Mouse (Mus musculus) spleen, postnatal 10 days (tissue): ENCODE measurements around the gene Dnm1.
A peak's percentile ranks its signal among the peaks of the same experiment; 100 is the strongest.
"Not testable (repeated sequence)": the region's sequence is repeated elsewhere in the genome, so short reads cannot be mapped to it uniquely, and the experiment has no call there.

Experiments used
- DNase-seq, 2 experiments: peaks; one replicate each; pipeline ENCODE4 v3.0.0; 2021 to 2022; ENCODE audit warnings: low spot score in 2 of 2

The Dnm1 gene

DNA sequence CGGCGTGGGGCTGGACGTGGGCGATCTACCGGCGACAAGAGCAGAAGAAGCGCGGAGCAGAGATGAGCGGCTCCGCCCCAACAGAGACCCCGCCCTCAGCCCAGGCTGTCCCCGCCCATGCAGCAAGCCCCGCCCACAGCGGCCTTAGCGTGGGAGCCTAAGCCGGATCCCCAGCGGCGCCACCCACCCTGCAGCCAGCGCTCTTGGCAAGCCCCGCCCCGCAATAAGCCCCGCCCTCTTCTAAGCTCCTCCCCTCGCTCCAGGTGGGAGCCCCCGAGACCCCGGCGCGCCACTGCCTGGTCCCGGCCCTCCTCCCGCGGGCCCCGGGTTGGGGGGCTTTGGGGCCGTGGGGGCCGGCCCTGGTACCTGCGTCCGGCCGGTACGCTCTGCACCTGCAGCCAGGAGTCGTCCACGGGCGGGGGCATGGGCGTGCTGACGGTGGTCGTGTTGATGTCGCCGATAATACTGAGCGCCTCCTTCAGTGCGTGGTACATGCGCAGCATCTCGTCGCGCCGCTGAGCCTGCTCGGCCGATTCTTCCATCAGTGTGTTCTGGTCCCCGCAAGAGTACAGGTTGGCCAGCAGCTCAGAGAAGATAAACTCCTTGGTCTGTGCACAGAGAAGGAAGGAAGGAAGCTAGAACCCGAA is 40.7 kb downstream of the Dnm1 start:
- peak; percentile 62 to 91 for DNase-seq

DNA sequence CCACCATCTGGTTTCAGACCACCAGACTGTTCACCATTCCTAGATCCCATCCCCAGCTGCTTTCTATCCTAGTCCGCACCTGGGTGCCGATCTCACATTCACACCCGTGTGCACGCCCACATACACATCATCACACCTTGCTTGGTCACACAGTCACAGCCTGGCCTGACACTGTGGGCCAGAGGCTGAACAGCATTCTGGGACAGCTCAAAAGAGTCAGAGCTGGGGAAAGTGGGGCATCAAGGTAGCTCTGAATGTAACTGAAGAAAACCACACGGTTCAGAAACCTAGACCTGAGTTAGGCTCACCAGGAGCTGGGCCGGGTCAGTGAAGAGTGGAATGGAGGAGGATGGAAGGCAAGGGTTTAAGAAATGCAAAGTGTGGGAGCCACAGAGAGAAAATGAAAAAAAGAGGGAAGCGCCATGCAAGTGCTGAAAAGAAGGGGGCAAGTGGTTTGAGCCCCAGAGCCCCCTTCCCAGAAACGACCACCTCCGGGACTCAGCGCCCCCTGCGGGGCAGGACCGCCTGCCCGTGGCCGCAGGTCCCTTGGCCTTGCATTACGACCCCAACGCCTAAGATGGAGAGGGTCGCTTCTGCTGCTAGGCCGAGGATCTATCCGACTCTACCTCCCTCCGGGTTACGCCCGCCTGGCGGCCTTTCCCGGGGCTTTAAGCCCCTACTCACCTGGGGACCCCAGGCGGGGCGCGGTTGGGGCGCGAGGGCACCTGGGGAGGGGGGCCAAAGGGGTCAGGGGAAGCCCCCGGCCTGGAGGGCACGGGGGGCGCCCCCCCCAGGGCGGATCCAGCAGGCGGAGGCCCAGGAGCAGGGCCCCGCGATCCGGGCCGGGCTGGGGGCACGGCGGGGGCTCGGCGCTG is 41.5 kb downstream of the Dnm1 start:
- no peak for DNase-seq

DNA sequence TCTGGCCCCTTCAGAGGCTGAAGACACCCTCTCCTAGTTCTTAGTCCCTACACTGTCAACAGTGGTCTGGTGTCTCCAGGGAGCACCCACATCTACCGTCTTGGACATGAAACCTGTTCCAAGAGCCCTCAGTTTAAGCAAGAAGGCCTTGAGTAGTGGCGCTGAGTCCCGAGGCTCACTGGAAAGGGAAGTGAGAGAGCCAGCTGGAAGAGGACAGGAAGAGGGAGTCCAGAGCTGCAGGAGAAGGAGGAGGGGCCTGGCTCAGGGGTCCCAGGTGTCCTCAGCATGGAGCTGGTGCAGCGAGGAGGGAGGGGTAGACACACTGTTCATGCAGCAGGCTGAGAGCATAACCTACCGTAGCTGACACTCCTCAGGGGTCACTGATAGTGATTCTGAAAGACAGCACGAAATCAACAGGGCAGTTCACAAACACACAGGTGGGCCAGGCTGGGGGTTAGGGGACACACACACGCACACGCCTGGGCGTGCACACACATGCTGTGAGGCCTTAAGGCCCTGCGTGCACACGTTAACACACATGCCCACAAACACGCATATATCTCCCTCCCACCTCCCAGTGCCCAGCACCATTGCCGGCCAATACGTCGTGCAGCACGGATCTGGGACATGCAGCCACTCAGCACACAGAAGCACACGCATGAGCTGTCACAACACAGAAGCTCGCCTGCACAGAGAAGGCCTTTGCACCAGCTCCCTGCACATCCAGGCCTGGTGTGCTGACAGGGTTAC is 42.9 kb downstream of the Dnm1 start:
- DNase-seq = no peak

DNA sequence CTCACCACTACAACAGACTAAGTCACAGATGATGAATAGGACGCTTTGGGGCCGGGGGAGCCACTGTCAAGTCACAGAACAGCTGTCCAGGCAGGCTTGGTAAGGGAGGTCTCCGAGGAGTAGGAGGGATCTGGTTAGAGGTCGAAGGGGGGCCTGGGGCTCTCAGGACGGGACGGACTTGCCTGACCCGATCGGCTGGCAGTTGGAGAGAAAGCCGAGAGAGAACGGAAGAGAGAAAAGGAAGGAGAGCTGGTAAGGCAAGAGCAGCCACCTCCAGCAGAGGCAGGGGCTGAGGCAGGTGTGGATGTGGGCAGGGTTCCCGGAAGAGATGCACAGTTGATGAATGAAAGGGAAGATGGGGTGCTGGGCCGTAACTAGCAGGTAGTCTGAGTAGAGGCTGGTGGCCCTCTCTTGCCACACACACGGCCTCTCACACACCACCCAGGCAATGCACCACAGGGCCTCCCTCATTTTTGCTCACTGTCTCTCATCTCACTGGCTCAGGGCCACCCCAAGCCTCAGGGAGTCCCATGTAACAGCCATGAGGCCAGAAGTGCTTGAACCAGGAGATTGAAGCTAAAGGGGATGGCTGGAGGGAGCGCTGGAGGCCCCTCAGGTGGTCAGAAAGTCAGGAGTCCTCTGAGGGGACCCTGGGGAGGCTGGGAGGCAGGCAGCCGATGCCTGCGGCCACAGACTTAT is 44.1 kb downstream of the Dnm1 start:
- no peak for DNase-seq

DNA sequence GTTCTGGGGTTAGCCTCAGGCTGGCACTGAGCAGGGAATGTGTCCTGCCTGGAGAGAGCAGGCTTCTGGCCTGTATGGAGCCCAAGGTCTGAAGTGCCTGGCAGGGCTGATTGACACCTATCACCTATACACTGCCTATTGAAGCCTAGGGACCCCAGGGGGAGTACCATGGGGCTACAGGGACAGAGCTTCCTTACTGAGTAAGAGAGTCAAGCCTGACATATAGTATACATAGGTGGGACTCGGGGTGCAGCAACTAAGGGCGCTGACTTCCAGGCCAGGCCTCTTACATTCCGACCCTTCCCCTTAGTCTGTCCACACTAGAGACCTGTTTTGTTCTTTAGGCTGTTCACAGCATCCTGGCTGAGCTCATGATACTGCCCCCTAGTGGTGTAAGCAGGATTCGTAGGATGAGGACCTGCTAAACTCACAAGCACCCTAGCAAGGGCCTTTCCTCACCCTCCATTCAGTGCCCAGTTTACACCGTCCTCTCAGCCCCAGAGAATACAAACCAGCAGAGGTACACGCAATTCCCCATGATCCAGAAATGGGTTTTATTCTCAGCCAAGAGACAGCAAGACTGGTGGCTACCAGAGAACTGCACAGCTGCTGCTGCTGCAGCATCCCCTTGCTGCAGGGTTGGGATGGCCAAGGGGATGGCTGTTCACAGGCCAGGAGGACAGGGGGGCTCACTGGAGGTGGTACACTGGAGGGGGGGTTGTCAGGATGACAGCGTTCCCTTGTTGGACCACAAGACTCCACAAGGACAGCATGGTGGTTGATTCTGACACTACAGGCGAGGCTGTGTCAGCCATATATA is 45.0 kb downstream of the Dnm1 start:
- peak; percentile 38 to 64 for DNase-seq

DNA sequence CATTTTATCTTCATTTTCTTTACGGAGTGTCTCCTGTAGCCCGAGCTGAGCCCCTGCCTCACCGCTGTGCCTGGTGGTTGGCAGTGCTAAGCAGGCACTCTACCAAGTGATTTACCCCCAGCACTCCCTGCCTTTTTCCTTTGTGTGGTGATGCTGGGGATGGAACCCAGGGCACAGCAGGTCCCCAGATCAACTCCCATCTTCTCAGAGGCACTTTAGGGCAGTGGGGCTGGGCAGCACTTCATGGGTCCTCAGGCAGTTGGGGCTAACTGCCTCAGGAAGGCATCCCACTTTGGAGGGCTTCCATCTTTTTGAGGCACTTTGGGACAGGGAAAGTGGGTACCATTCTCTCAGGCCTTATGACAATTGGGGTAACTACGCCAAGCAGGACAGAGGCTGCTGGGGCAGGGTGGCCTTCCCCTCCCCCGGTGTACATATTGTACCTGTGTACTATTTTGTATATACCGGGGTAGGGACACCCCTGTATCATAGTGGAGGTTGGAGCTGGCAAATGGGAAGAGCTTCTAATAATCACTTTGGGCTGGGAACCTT is 45.8 kb downstream of the Dnm1 start:
- DNase-seq = no peak

DNA sequence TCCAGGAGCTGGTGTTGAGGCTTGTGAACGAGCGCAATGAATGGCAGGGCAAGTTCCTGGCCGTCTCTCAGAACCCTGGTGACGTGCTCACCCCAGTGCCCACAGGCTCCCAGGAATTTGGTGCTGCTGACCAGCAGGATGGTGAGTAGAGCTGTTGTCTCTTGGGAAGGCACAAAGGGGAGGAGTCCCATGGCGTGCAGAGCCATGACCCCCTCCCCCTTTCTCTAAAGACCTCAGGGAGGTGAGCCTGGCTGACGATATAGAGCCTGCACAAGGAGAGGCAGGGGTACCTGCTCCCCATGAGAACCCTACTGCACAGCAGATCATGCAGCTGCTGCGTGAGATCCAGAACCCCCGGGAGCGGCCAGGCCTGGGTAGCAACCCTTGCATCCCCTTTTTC is 47.0 kb downstream of the Dnm1 start:
- DNase-seq = no peak

DNA sequence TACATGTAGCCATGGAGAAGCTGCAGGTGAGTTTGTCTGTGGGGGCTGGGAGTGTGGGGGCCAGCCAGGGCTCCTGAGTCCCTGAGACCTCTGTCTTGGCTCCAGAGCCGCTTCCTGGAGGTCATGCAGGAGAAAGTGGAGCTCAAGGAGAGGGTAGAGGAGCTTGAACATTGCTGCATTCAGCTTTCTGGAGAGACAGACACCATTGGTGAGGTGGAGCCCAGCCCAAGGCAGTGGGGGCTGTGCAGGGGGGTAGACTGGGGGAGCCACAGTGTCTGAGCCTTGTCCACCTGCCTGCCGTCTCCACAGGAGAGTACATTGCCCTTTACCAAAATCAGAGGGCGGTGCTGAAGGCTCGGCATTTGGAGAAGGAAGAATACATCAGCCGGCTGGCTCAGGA is 47.5 kb downstream of the Dnm1 start:
- no peak for DNase-seq

DNA sequence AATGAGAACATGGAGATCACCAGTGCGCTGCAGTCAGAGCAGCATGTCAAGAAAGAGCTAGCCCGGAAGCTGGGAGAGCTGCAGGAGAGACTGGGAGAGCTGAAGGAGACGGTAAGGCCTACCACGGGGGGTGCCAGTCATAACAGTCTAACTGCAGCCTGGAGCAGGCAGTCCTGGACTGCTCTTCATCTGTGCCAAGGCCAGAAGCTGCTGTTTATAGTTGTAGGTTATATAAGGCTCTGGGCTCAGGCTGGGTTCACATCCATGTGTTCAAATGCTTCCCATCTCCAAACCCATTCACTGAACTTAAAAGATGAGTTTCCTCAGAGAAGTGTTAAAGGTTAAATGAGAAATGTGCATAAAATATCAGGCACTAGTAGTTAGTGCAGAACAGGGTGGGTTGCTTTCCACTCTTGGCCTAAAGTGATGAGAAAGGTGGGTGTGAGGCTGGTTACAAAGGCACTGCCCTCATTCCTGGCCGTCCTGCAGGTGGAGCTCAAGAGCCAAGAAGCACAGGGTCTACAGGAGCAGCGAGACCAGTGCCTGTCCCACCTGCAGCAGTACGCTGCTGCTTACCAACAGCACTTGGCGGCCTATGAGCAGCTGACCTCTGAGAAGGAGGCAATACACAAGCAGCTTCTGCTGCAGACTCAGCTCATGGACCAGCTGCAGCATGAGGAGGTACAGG is 48.8 kb downstream of the Dnm1 start:
- DNase-seq = peak in 1 of 2 experiments; percentile 76

DNA sequence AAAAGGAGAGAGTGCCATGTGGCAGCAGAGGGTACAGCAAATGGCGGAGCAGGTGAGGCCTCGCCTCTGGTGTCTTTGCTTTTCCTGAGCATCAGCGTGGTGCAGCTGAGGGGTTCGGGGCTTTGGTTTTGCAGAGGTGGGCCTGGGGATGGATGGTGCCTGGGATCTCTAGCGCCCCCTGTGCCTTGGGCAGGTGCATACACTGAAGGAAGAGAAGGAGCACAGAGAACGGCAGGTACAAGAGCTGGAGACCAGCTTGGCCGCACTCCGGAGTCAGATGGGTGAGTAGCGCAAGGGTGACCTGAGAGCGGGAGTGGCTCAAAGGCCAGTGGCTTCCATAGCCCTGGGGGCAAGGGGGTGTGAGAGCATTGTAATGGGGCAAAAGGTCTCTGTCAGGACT is 50.2 kb downstream of the Dnm1 start:
- DNase-seq = no peak

DNA sequence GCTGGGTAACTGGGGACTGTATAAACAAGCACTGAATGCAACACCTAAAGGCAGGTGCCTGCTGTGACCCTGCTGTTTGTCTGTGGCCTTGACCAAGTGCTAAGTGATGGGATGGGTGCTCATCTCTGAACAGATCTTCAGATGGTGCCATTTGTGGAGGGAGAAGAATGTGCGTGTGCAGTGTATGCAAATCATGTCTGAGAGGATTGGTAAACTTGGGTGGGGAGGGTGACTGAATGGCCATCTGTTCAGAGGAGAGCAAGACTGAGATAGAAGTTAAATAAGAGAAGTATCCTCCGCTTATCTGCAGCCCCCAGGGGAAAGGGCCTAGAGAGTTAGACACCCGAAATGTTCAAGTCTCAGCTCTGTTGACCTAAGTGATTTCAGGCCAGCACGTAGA is 53.7 kb downstream of the Dnm1 start:
- no peak for DNase-seq

DNA sequence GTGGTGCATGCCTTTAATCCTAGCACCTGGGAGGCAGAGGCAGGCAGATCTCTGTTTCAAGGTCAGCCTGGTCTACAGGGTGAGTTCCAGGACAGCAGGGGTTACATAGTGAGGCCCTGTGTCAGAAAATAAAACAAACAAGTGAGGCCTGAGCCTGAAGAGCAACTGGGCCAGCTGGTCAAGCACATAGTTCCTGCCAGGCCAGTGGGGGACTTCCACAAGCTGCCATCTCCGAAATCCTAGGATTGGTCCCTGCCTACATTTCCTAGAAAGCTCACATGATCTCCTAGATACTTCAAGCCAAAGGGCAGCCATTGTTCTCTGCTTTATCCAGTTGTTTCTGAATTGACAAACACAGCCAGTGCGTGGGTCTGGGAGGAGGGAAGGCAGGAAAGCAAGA is 57.3 kb downstream of the Dnm1 start:
- DNase-seq = not testable (repeated sequence)

DNA sequence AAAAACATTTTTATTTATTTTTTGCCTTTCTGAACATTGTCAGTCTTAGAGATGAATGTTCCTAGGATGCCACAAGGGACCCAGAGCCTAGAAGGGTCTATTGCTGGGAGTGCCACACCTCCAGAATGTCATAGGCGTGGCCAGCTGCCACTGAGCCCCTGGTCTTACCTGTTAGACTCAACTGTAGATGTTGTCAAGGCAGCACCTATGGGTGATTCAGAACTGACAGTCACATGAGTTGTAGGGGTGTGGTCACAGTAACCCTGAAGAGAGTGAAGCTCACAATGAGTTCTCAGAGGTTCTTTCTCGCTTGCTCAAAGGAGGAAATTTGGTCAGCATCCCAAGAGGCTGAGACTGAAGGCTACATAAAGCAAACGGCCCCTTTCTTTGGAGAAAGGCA is 57.9 kb downstream of the Dnm1 start:
- DNase-seq = no peak

DNA sequence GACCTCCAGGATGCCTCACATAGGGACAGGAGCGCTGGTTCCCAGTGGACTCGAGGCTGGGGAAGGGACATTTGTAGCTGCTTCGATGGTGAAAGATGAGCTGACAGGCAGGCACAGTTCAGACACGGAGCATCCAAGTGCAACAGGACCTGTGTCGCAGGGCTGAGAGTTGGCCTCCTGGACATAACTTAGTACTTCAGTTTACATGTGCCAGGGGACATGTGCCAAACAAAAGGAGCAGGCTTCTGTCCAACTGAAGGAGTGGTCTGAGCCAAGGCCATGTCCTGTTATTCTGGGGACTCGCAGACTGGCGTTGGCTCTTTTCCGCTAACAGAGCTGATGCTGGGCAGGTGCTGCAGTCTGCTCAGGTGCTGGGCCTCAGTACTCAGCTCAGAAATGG is 58.8 kb downstream of the Dnm1 start:
- DNase-seq = no peak

DNA sequence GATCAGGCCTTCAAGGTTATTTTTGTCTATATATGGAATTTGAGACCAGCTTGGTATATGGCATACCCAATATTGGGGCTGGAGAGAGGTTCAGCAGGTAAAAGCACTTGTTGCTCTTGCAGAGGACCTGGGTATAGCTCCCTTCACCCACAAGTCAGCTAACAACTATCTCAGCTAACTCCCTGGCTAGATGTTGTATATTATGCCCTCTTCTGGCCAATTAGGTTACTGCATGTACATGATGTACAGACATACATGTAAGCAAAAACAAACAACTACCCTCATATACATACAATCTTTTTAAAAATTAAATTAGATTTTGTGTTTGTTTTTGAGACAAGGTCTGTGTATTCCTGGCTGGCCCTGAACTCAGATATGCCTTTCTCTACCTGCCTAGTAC is 63.6 kb downstream of the Dnm1 start:
- no peak for DNase-seq

DNA sequence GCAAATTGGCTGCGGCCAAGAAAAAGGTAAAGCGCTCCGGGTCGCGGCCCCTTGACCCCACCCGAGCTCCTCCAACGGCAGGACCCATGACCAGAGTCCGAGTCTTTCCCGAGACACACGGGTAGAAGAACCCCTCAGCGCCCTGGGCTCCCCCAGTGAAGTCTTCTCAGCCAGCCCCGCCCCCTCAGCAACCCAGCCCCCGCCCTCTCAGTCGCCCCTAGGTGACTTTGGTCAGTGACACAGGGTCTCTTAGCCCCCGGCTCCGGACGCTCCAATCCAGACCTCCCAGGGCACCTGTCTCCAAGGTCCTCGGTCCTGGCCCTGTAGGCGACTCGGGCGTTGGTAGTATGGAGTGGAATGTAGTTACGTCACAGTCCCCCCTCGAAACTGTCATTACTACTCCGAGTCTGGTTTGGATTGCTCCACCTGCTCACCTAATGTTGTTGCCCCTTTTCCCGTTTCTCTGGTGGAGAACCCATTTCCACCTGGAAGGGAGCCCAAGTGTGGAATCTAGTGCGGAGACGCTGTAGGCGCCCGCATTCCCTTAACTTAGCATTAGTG is 64.7 kb downstream of the Dnm1 start:
- DNase-seq = no peak

DNA sequence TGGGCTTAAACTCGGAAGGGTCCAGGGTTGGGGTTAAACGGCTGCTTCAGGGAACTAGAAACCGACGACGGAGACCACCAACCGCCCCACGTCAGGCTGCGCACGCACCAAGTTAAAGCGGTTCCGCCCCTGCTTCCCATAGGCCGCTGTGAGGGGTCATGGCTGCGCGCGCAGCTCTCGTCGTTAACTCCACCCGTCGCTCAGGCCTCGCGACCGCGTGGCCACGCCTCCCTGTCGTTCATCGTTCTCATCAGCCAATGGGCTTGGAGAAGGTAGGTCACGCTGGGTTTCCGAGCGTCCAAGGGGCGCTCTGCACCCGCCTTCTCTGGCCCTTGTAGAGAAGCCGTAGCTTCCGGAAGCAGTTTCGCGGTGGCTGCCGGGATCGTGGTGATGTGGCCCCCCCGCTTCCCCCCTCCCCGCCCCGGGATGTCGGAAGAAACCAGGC is 65.2 kb downstream of the Dnm1 start, which contains the start of gene Swi5:
Gene Swi5, minus strand, starts transcription at position 153 of the 445 bp plus-strand sequence.
- DNase-seq = peak; percentile 98 to 100

DNA sequence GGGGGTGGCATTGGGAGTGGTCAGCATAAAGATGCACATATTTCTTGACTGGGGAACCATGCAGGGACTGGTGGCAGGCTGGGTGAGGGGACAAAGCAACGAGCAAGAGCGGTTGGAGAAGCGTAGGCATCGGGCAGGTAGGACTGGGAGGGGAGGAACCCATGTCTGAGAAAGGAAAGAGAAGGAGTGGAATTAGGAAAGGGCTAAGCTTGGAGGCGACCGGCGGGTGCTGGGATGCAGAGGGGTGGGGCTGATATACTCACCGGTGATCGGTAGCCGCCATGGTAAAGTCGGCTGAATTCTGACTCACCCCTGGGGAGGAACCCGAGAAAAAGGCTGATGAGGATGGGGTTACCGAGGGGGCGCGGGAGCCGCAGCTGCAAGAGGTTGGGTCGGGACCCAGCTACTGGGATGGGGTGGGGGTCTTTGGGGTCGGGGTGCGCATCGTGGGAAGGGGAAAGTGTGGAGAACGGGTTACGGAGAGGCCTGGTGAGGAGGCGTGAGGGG is 65.8 kb downstream of the Dnm1 start, which contains the start of gene Golga2:
Gene Golga2, plus strand, starts transcription at position 51 of the 507 bp plus-strand sequence.
- DNase-seq = peak in 1 of 2 experiments; percentile 56

DNA sequence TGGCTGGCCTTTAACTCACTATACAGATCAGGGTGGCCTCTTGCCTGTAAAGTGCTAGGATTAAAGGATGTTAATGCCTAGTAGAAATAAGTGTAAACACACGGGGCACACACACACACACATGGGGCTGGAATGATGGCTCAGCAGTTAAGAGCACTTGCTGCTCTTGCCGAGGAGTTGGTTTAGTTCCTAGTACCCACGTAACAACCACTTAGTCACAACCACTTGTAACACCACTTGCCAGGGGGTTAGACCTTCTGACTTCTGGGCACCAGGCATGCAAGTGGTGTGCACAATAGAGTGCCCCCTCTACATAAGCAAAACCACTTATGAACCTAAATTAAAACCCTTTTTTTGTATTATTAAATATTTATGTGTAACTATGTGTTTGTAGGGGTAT is 69.2 kb downstream of the Dnm1 start:
- no peak for DNase-seq
